Mouse (Mus musculus): ENCODE data around the gene Cck. TPM values are rescaled to one million over a fixed set of nuclear protein-coding genes. Genes with fewer than 3 reads are reported as not detected.
"Not testable (repeated sequence)": the region's sequence is repeated elsewhere in the genome, so short reads cannot be mapped to it uniquely, and the experiment has no call there.

Cck gene
- polyA plus RNA-seq, 1 experiment from 2014 or later, result not detected

DNA sequence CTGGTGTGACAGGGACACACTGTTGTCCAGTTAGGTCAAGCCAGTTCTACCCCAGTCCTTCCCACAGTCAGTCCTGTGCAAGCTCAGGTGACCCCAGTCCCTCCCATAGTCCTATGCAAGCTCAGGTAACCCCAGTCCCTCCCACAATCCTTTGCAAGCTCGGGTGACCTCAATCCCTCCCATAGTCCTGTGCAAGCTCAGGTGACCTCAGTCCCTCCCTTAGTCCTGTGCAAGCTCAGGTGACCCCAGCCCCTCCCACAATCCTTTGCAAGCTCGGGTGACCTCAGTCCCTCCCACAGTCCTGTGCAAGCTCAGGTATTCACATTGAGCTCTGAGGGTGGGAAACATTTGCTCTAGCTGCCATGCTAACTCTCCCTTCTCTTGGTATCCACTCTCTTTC, 35.5 kb downstream of the Cck start:
- DNase-seq, result no peak
- Histone ChIP-seq H3K27ac (ENCODE audit: low read depth) (no peak overlapping the region), H3K27me3 (ENCODE audit: insufficient read depth, low read length) (no peaks in the 10 kb centered on the region), H3K9me3 (ENCODE audit: low read depth, low read length) (no peaks in the 10 kb centered on the region), H3K4me3 (ENCODE audit: low read depth, low read length) (no peak overlapping the region), H3K9ac (no peak overlapping the region), H3K36me3 (ENCODE audit: insufficient read depth) (peaks cover 58% of the 10 kb centered on the region), H3K4me1 (ENCODE audit: insufficient read depth) (no peaks in the 10 kb centered on the region), H3K4me2 (no peak overlapping the region)
- WGBS, result 61% methylated on average over 2 of the region's 2 CpGs
- TF ChIP-seq CTCF (IDR thresholded peaks at IDR 0.05; ENCODE audit: low read depth), result no peak
- no peak for ATAC-seq (ENCODE audit: insufficient read depth)

DNA sequence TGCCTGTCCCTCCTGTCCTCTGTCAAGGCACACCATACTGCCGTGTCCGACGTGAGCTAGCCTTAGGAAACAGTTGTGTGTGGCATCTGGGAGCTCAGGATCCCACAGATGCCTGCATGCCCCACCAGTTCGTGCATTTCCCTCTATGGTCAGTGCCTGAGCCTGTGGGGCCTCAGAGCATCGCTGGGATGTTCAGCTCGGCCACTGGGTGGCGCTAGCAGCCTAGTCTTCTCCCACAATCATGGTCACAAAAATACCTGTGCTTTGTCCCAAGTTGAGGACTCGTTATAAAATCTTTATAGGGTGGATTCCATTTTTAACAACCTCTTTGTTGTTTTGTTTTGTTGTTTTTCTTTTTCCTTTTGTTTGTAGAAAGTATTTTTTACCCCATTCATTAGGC, 37.0 kb downstream of the Cck start:
- Histone ChIP-seq H3K4me1 (ENCODE audit: insufficient read depth) (no peaks in the 10 kb centered on the region), H3K9me3 (ENCODE audit: low read depth, low read length) (no peaks in the 10 kb centered on the region), H3K4me2 (no peak overlapping the region), H3K36me3 (ENCODE audit: insufficient read depth) (peaks cover 66% of the 10 kb centered on the region), H3K9ac (no peak overlapping the region), H3K4me3 (ENCODE audit: low read depth, low read length) (no peak overlapping the region), H3K27ac (ENCODE audit: low read depth) (no peak overlapping the region), H3K27me3 (ENCODE audit: insufficient read depth, low read length) (no peaks in the 10 kb centered on the region)
- peak; percentile 71 for DNase-seq
- WGBS, result 31% methylated on average over 8 of the region's 8 CpGs
- ATAC-seq (ENCODE audit: insufficient read depth), result no peak
- TF ChIP-seq CTCF (IDR thresholded peaks at IDR 0.05; ENCODE audit: low read depth), result peak; percentile 81

DNA sequence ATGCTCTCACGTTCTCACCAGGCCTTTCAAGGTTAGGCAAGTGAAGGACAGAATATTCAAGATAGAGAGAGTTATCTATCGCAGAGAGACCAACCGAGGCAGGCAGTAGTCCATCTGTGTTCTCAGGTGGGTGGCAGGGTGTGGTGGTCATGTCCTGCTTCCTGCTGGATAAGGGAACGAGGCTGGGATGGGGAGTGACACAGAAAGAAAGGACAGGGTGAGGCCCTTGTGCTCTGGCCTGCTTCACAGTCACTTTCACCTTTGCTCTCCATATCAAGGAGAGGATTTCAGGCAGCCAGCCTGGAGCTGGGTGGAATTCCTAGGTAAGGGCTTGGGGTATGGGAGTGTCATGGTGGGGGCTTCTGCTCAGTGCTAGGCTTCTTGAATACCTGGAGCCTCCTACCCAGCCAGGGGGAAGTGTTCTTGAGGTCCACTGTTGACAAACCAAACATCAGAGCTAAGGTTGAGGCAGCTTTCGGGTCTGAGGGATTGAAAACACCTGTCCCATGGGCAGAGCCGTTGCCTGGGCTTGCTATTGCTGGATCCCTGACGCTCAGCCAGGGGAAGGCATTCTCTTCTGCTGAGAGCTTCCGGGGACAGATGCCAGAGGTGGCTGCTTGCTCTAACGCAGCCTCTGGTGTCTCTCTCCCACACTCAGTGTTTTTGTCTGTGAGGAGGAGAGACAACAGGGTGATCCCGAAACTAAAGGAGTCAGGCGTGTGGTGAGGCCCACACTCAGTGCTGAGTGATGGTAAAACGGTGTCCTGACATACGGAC, 38.6 kb downstream of the Cck start:
- no peak for DNase-seq
- no peaks in the 10 kb centered on the region for H3K9me3 ChIP-seq (ENCODE audit: low read depth, low read length)
- no peaks in the 10 kb centered on the region for H3K4me1 ChIP-seq (ENCODE audit: insufficient read depth)
- no peak overlapping the region for H3K4me3 ChIP-seq (ENCODE audit: low read depth, low read length)
- H3K27ac ChIP-seq (ENCODE audit: low read depth), result no peak overlapping the region
- WGBS, result 72% methylated on average over 13 of the region's 13 CpGs
- ATAC-seq (ENCODE audit: insufficient read depth), result no peak
- H3K4me2 ChIP-seq, result no peak overlapping the region
- H3K27me3 ChIP-seq (ENCODE audit: insufficient read depth, low read length), result no peaks in the 10 kb centered on the region
- no peak for TF ChIP-seq CTCF (IDR thresholded peaks at IDR 0.05; ENCODE audit: low read depth)
- peaks cover 68% of the 10 kb centered on the region for H3K36me3 ChIP-seq (ENCODE audit: insufficient read depth)
- H3K9ac ChIP-seq, result no peak overlapping the region

DNA sequence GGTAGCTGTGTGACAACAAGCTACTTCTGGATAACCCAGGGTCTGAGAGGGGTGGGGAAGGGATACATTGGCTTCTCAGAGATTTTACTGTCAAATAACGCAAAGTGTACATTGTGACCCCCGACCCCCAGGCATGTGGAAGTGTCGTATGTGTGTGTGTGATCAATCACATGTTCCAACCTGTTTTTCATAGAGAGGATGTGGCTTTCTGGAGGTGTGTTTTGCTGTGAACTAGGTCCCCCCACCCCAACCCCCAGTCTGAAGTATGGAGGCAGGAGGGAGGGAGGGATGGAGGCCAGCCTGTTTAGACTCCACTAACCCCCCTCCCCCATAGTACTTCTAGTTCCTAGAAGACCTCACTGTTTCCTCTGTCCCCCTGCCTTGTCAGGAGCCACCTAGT, 40.6 kb downstream of the Cck start:
- Histone ChIP-seq H3K27me3 (ENCODE audit: insufficient read depth, low read length) (no peaks in the 10 kb centered on the region), H3K27ac (ENCODE audit: low read depth) (no peak overlapping the region), H3K9me3 (ENCODE audit: low read depth, low read length) (no peaks in the 10 kb centered on the region), H3K9ac (no peak overlapping the region), H3K4me1 (ENCODE audit: insufficient read depth) (no peaks in the 10 kb centered on the region), H3K4me3 (ENCODE audit: low read depth, low read length) (no peak overlapping the region), H3K4me2 (no peak overlapping the region), H3K36me3 (ENCODE audit: insufficient read depth) (peaks cover 61% of the 10 kb centered on the region)
- ATAC-seq (ENCODE audit: insufficient read depth) (no peak), DNase-seq (no peak)
- no peak for TF ChIP-seq CTCF (IDR thresholded peaks at IDR 0.05; ENCODE audit: low read depth)
- WGBS, result 74% methylated on average over 3 of the region's 3 CpGs

DNA sequence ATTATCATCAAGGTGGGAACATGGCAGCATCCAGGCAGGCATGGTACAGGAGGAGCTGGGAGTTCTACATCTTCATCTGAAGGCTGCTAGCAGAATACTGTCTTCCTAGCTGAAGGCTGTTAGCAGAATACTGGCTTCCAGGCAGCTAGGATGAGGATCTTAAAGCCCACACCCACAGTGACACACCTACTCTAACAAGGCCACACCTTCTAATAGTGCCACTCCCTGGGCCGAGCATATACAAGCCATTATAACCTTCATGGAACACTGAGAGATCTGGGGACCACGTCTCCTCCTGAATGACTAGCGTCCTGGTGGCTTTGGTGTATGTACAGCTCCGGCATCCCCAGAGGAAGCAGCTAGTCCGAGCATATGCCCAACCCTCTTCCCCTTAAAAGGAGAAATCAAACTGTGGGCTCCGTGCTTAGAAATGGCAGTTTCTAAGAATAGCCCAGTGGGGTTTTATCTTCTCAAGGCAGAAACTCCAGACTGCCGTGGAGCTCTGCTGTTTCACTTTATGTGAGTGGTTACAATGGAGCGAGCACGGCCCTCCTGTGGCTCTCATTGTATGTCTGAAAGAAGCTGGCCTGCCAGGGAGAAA, 43.1 kb downstream of the Cck start:
- H3K9ac ChIP-seq; ATAC-seq (ENCODE audit: insufficient read depth); H3K4me1 ChIP-seq (ENCODE audit: insufficient read depth); H3K4me2 ChIP-seq; H3K27me3 ChIP-seq (ENCODE audit: insufficient read depth, low read length); H3K9me3 ChIP-seq (ENCODE audit: low read depth, low read length); DNase-seq; H3K27ac ChIP-seq (ENCODE audit: low read depth); H3K4me3 ChIP-seq (ENCODE audit: low read depth, low read length): not testable (repeated sequence)
- 65% methylated on average over 9 of the region's 9 CpGs for WGBS
- peaks cover 62% of the 10 kb centered on the region for H3K36me3 ChIP-seq (ENCODE audit: insufficient read depth)

DNA sequence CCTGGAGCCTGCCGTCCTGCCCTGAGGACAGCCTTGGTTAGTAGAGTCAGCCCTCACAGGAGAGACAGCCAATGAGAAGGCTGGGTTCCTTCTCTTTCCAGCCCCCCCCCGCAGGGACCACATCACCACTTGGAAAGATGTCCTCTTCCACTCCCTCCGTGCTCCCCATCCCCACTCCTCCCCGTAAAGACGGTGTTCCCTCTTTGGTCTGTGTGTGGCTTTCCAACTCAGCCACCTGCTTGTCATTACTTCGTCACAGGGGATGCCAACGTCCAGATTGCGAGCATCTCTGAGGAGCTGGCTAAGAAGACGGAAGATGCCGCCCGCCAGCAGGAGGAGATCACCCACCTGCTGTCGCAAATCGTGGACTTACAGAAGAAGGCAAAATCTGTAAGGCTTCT, 49.1 kb downstream of the Cck start:
- no peak overlapping the region for H3K9ac ChIP-seq
- 88% methylated on average over 13 of the region's 13 CpGs for WGBS
- no peak overlapping the region for H3K4me3 ChIP-seq (ENCODE audit: low read depth, low read length)
- H3K27me3 ChIP-seq (ENCODE audit: insufficient read depth, low read length), result no peaks in the 10 kb centered on the region
- H3K4me2 ChIP-seq, result no peak overlapping the region
- H3K27ac ChIP-seq (ENCODE audit: low read depth), result no peak overlapping the region
- DNase-seq (no peak), ATAC-seq (ENCODE audit: insufficient read depth) (no peak)
- no peaks in the 10 kb centered on the region for H3K4me1 ChIP-seq (ENCODE audit: insufficient read depth)
- no peaks in the 10 kb centered on the region for H3K9me3 ChIP-seq (ENCODE audit: low read depth, low read length)
- no peak for TF ChIP-seq CTCF (IDR thresholded peaks at IDR 0.05; ENCODE audit: low read depth)
- peaks cover 47% of the 10 kb centered on the region for H3K36me3 ChIP-seq (ENCODE audit: insufficient read depth)

DNA sequence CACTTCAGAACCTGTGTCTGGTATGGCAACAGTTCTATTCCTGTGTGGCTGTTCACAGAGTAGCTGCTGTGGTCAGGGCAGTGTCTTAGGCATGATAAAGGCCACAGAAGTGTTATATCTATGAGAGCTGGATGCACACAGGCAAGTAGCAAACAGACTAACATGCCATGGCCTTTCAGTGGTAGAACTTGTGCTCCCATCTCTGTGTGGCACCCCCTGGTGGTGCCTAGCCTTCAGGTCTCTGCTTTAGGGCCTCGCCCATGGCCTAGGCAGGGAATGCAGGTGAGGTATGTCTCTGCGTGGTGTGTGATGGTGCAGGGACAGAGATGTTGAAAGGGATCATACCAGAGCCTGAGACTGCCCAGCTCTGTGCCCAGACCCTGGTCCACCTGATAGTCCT, 50.1 kb downstream of the Cck start:
- peak; percentile 56 for TF ChIP-seq CTCF (IDR thresholded peaks at IDR 0.05; ENCODE audit: low read depth)
- Histone ChIP-seq H3K27ac (ENCODE audit: low read depth) (no peak overlapping the region), H3K4me3 (ENCODE audit: low read depth, low read length) (no peak overlapping the region), H3K36me3 (ENCODE audit: insufficient read depth) (peaks cover 42% of the 10 kb centered on the region), H3K9ac (no peak overlapping the region), H3K27me3 (ENCODE audit: insufficient read depth, low read length) (no peaks in the 10 kb centered on the region), H3K4me1 (ENCODE audit: insufficient read depth) (no peaks in the 10 kb centered on the region), H3K4me2 (no peak overlapping the region), H3K9me3 (ENCODE audit: low read depth, low read length) (no peaks in the 10 kb centered on the region)
- ATAC-seq (ENCODE audit: insufficient read depth), result no peak
- DNase-seq, result peak; percentile 38
- 89% methylated on average over 2 of the region's 2 CpGs for WGBS

Measured in lung, embryonic 14.5 days (tissue).